Comparison of ENCODE assay signal across 20 mouse cellular contexts in genomic region chr6:55175456-55175855, GRCm38 (mm10). TPM values are rescaled to one million over a fixed set of nuclear protein-coding genes. Genes with fewer than 3 reads are reported as not detected.
DNase-seq lines count a peak whose midpoint lies in the region; ATAC-seq and TF ChIP-seq lines count a peak whose summit lies in the region.
"Had no signal": no experiment of that assay in that cellular context is flagged by ENCODE, and none has a peak within 500 bp of the region (broad histone marks: within the 10 kb centered on the region; RNA-seq: fewer than 3 reads in every experiment).

No protein-coding gene starts in this region.

- H3K4me3 ChIP-seq in gastrocnemius, adult 2 months, result no peak overlapping the region
- no peak overlapping the region for H3K4me3 ChIP-seq in kidney, postnatal 0 days (replicated peaks; ENCODE audit: low read depth, low read length)
- H3K4me3 ChIP-seq: embryonic facial prominence, embryonic 15.5 days; forebrain, embryonic 13.5 days; heart, adult 2 months; left cerebral cortex, adult 2 months; limb, embryonic 12.5 days; lung, embryonic 15.5 days; midbrain, embryonic 15.5 days had no signal

- no peaks in the 10 kb centered on the region for H3K27me3 ChIP-seq in kidney, postnatal 0 days (ENCODE audit: insufficient read depth, low read length)
- H3K27me3 ChIP-seq: embryonic facial prominence, embryonic 15.5 days; limb, embryonic 12.5 days; lung, embryonic 15.5 days; midbrain, embryonic 15.5 days had no signal

- WGBS in kidney, postnatal 0 days, result 23% methylated on average over 2 of the region's 2 CpGs

- intact Hi-C loops in gastrocnemius, adult 2 months (cut with DNase I), result no loop called here

- no peak overlapping the region for H3K4me2 ChIP-seq in kidney, postnatal 0 days (ENCODE audit: low read length)
- H3K4me2 ChIP-seq: embryonic facial prominence, embryonic 15.5 days; forebrain, embryonic 13.5 days; hindbrain, embryonic 14.5 days; limb, embryonic 12.5 days; lung, embryonic 15.5 days; midbrain, embryonic 15.5 days had no signal

- H3K9ac ChIP-seq in kidney, postnatal 0 days (ENCODE audit: low read depth, low read length), result no peak overlapping the region
- H3K9ac ChIP-seq: embryonic facial prominence, embryonic 15.5 days; forebrain, embryonic 13.5 days; hindbrain, embryonic 14.5 days; limb, embryonic 12.5 days; lung, embryonic 15.5 days; midbrain, embryonic 15.5 days had no signal

- no peak for TF ChIP-seq CTCF in gastrocnemius, adult 2 months (IDR thresholded peaks at IDR 0.05)
- no peak for TF ChIP-seq CTCF in kidney, postnatal 0 days (IDR thresholded peaks at IDR 0.05; ENCODE audit: low read depth)

- peak overlapping the region; percentile 38; the same call in 1 of the 2 replicates for H3K27ac ChIP-seq in gastrocnemius, adult 2 months
- peak overlapping the region; percentile 9 for H3K27ac ChIP-seq in kidney, postnatal 0 days
- H3K27ac ChIP-seq: embryonic facial prominence, embryonic 15.5 days; forebrain, embryonic 13.5 days; heart, adult 2 months; hindbrain, embryonic 14.5 days; left cerebral cortex, adult 2 months; limb, embryonic 12.5 days; lung, embryonic 15.5 days; midbrain, embryonic 15.5 days had no signal

- no peaks in the 10 kb centered on the region for H3K36me3 ChIP-seq in kidney, postnatal 0 days (ENCODE audit: insufficient read depth, low read length)
- H3K36me3 ChIP-seq: embryonic facial prominence, embryonic 15.5 days; limb, embryonic 12.5 days; lung, embryonic 15.5 days; midbrain, embryonic 15.5 days had no signal

- H3K4me1 ChIP-seq in kidney, postnatal 0 days (replicated peaks; ENCODE audit: insufficient read depth, low read length), result peaks cover 15% of the 10 kb centered on the region; the same call in 1 of the 2 replicates
- H3K4me1 ChIP-seq: embryonic facial prominence, embryonic 15.5 days; forebrain, embryonic 13.5 days; midbrain, embryonic 15.5 days had no signal

- no peak for DNase-seq in gastrocnemius, adult 2 months
- DNase-seq in gastrocnemius, postnatal 10 days, result no peak
- peak; percentile 58 for DNase-seq in urinary bladder, postnatal 14 days (ENCODE audit: low spot score)
- DNase-seq in urinary bladder, postnatal 10 days (ENCODE audit: low spot score), result no peak
- peak; percentile 48 for DNase-seq in kidney, postnatal 0 days (ENCODE audit: low spot score)
- no peak for DNase-seq in adrenal gland, adult (ENCODE audit: inconsistent age in 2 of 2, low spot score in 1 of 2)
- no peak for DNase-seq in adrenal gland, postnatal 10 days
- DNase-seq in cerebellum, adult 8-10 months, result no peak
- DNase-seq: cerebellum, adult 18-20 months; heart, adult 2 months had no signal

- no peak for ATAC-seq in kidney, postnatal 0 days (replicated peaks; ENCODE audit: low FRiP score, low read depth)
- ATAC-seq: forebrain, embryonic 13.5 days; midbrain, embryonic 15.5 days had no signal

- H3K9me3 ChIP-seq in kidney, postnatal 0 days (replicated peaks; ENCODE audit: low read length), result no peaks in the 10 kb centered on the region
- H3K9me3 ChIP-seq: embryonic facial prominence, embryonic 15.5 days; forebrain, embryonic 13.5 days; limb, embryonic 12.5 days; lung, embryonic 15.5 days; midbrain, embryonic 15.5 days had no signal

RNA-seq across cellular contexts. Expression of gene Inmt, which starts 0.6 kb away (rescaled TPM):
- total RNA-seq in gastrocnemius, adult 2 months (2021), result 10 to 100 TPM; 15.5 to 33.0 TPM
- under 1 TPM; 0.25 to 0.89 TPM for total RNA-seq in gastrocnemius, postnatal 10 days (2021)
- polyA plus RNA-seq in kidney, postnatal 0 days (2015; fragmentation: Nextera tagmentation; extraction: Ambion mirVana), result 25.1 and 25.4 TPM in 2 replicates
- total RNA-seq in adrenal gland, postnatal 10 days (2021), result 1 to 10 TPM; 6.3 to 7.2 TPM
- total RNA-seq: CH12.LX; megakaryocyte progenitor cell, adult 5-6 weeks had no signal
- polyA plus RNA-seq: forebrain, embryonic 13.5 days; heart, postnatal 0 days; hindbrain, embryonic 14.5 days; limb, embryonic 12.5 days; midbrain, embryonic 15.5 days had no signal

RNA-seq across cellular contexts. Expression of gene Mindy4, which starts 27.7 kb away (rescaled TPM):
- 1 to 10 TPM; 2.7 to 3.8 TPM for total RNA-seq in gastrocnemius, adult 2 months (2021)
- total RNA-seq in gastrocnemius, postnatal 10 days (2021), result 1 to 10 TPM; 3.3 to 4.1 TPM
- polyA plus RNA-seq in kidney, postnatal 0 days (2015; fragmentation: Nextera tagmentation; extraction: Ambion mirVana), result 11.6 TPM in 2 replicates
- total RNA-seq in adrenal gland, postnatal 10 days (2021), result 1 to 10 TPM; 4.5 to 6.6 TPM
- total RNA-seq: CH12.LX had no signal

RNA-seq across cellular contexts. Expression of gene Crhr2, which starts 42.6 kb away (rescaled TPM):
- 10 to 100 TPM; 27.2 to 31.9 TPM for total RNA-seq in gastrocnemius, adult 2 months (2021)
- total RNA-seq in gastrocnemius, postnatal 10 days (2021), result 1 to 10 TPM; 3.4 to 4.8 TPM
- 0.06 and 0.12 TPM in 2 replicates for polyA plus RNA-seq in kidney, postnatal 0 days (2015; fragmentation: Nextera tagmentation; extraction: Ambion mirVana)
- 1 to 10 TPM in 1 of 2 experiments, under 1 TPM in 1; 0.33 to 2.0 TPM for total RNA-seq in adrenal gland, postnatal 10 days (2021)
- total RNA-seq: CH12.LX; megakaryocyte progenitor cell, adult 5-6 weeks had no signal
- polyA plus RNA-seq: limb, embryonic 12.5 days had no signal

Comparison
In these comparisons a context has a peak if more than half of its experiments do, and no peak if none do; other contexts are left out.
1. DNase-seq: peak in urinary bladder, postnatal 14 days (single experiment) and kidney, postnatal 0 days (single experiment); none in gastrocnemius, adult 2 months (single experiment), gastrocnemius, postnatal 10 days (single experiment), urinary bladder, postnatal 10 days (single experiment), adrenal gland, adult (0 of 2), adrenal gland, postnatal 10 days (single experiment) and cerebellum, adult 8-10 months (single experiment).
2. RNA of gene Crhr2, which starts 42.6 kb away (total RNA-seq): 27.2 to 31.9 TPM in gastrocnemius, adult 2 months; 3.4 to 4.8 TPM in gastrocnemius, postnatal 10 days and 0.33 to 2.0 TPM in adrenal gland, postnatal 10 days; every median in the first group is over 4 times any median in the second.